Mouse (Mus musculus): ENCODE results near the gene Zfp974. TPM values are rescaled to one million over a fixed set of nuclear protein-coding genes. Genes with fewer than 3 reads are reported as not detected.
"Not testable (repeated sequence)": the region's sequence is repeated elsewhere in the genome, so short reads cannot be mapped to it uniquely, and the experiment has no call there.

Gene Zfp974
- polyA plus RNA-seq, 1 experiment from 2014 or later: 3.9 TPM

DNA sequence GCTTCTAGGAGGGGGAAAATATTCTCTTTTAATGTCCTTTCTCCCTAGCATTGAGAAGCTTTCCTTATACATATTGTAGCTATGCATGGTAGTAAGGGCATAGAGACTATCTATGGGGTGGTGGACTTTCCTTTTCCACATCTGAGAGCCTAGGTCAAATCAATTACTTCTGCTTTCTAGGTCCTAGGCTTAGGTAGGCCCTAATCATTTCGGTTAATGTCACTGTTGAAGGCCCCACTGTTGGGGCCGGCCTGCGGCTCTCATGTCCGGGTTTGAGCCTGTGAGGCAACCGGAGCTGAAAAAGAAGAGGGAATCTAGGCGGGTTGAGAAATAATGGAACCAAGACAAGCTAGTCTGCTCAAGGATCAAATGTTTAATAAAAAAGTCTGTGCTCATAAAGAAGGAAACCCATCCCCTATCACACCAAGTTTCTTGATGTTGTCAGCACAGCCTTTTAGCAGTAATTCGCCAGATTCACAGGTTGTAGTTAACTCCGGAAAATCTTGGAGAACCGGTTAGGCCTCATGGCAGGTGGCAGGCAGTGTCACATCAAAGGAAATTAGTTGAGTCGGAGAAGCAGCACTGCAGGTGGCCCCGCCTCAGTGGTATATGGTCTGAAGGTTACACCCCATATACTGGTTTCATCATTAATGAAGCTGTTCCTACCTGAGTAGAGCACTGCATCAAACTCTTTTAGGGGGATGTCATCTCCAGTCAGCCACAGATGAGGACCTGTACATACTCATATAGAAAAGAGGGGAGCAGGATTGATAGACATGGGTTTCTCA is 24.0 kb downstream of the Zfp974 start:
- H3K9me3 ChIP-seq (ENCODE audit: control insufficient read depth): 0 out of 2 replicates have a peak, but pooled peaks cover 3% of the 10 kb centered on the region
- no peaks in the 10 kb centered on the region for H3K27me3 ChIP-seq (replicated peaks; ENCODE audit: control insufficient read depth, insufficient read depth, low read length)
- H3K9ac ChIP-seq (ENCODE audit: low read depth, low read length): no peak overlapping the region
- 48% methylated on average over 11 of the region's 11 CpGs for WGBS
- no peak overlapping the region for H3K27ac ChIP-seq (ENCODE audit: low read depth, low read length)
- no peak overlapping the region for H3K4me2 ChIP-seq (replicated peaks; ENCODE audit: low read depth)
- no peaks in the 10 kb centered on the region for H3K36me3 ChIP-seq (ENCODE audit: control insufficient read depth, insufficient read depth)
- no peaks in the 10 kb centered on the region for H3K4me1 ChIP-seq (replicated peaks; ENCODE audit: control insufficient read depth, insufficient read depth, low read length)
- H3K4me3 ChIP-seq (ENCODE audit: low read depth, low read length): no peak overlapping the region
- ATAC-seq: peak; percentile 88
- TF ChIP-seq CTCF (IDR thresholded peaks at IDR 0.05; ENCODE audit: low read depth): no peak

DNA sequence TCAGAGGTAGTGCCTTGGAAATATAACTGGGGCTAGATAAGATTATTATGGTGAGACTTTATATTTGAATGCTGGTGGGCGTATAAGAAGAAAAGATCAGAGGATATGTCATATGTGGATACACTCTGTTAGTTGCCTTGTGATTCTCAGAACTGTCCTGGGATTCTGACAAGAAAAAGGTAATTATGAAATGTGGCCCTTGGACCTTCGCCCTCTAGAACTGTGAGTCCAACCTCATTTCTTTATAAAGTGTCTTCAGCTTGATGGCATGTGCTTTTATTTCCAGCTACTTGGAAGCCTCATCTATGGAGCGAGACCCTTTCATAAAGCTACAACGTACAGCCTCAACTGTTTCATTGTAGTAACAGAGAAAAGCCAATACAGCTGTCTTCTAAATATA is 28.7 kb downstream of the Zfp974 start:
- H3K27ac ChIP-seq (ENCODE audit: low read depth, low read length): no peak overlapping the region
- WGBS: 84% methylated on average over 4 of the region's 4 CpGs
- H3K9ac ChIP-seq (ENCODE audit: low read depth, low read length): no peak overlapping the region
- ATAC-seq: 0 out of 2 replicates have a peak, but pooled peaks have one; percentile 31
- H3K27me3 ChIP-seq (replicated peaks; ENCODE audit: control insufficient read depth, insufficient read depth, low read length): no peaks in the 10 kb centered on the region
- H3K36me3 ChIP-seq (ENCODE audit: control insufficient read depth, insufficient read depth): no peaks in the 10 kb centered on the region
- no peaks in the 10 kb centered on the region for H3K4me1 ChIP-seq (replicated peaks; ENCODE audit: control insufficient read depth, insufficient read depth, low read length)
- H3K4me2 ChIP-seq (replicated peaks; ENCODE audit: low read depth): no peak overlapping the region
- no peak for TF ChIP-seq CTCF (IDR thresholded peaks at IDR 0.05; ENCODE audit: low read depth)
- H3K9me3 ChIP-seq (ENCODE audit: control insufficient read depth): no peaks in the 10 kb centered on the region
- no peak overlapping the region for H3K4me3 ChIP-seq (ENCODE audit: low read depth, low read length)

DNA sequence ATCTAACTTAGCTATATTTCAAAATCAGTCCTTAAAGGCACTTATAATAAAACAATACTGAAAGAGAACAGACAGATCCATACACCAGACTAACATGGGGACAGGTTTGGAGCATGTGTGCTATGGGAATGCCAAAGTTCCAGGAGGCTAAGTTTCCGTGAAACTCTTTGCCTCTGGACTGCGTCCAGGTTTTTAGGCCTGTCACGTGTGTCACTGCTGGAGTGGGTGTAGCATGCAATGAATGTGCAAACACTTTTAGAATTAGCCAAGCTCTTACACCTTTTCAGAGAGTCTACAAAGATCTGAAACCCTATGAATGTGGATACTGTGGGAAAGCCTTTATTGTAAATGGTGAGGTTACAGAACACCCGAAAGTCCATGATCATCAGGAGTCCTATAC is 47.5 kb downstream of the Zfp974 start:
- Histone ChIP-seq H3K4me2 (replicated peaks; ENCODE audit: low read depth) (no peak overlapping the region), H3K27ac (ENCODE audit: low read depth, low read length) (no peak overlapping the region), H3K9ac (ENCODE audit: low read depth, low read length) (no peak overlapping the region), H3K27me3 (replicated peaks; ENCODE audit: control insufficient read depth, insufficient read depth, low read length) (no peaks in the 10 kb centered on the region), H3K9me3 (ENCODE audit: control insufficient read depth) (no peaks in the 10 kb centered on the region), H3K36me3 (ENCODE audit: control insufficient read depth, insufficient read depth) (peaks cover 38% of the 10 kb centered on the region), H3K4me1 (replicated peaks; ENCODE audit: control insufficient read depth, insufficient read depth, low read length) (no peaks in the 10 kb centered on the region), H3K4me3 (ENCODE audit: low read depth, low read length) (no peak overlapping the region)
- no peak for TF ChIP-seq CTCF (IDR thresholded peaks at IDR 0.05; ENCODE audit: low read depth)
- no peak for ATAC-seq
- 98% methylated on average over 4 of the region's 4 CpGs for WGBS

DNA sequence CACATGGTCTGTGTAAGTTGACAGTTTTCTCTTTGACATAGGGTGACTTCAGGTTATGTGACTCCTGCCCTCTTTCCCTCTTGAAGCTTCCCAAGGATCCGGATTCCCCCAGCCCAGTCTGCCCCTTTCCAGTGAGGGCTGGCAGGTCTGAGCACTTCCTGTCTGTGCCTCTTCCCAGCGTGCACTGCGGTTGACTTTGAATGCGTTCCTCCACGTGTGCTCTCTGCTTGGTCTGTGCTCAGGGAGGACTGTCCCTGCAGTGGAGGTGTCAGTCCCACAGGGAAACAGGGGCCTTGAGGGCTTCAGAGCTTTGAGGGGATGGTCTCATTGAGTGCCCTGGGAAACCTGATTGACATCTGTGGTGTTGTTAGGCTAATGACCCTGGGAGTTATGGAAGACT is 66.7 kb downstream of the Zfp974 start:
- H3K4me2 ChIP-seq (replicated peaks; ENCODE audit: low read depth); H3K9me3 ChIP-seq (ENCODE audit: control insufficient read depth); H3K4me1 ChIP-seq (replicated peaks; ENCODE audit: control insufficient read depth, insufficient read depth, low read length); H3K4me3 ChIP-seq (ENCODE audit: low read depth, low read length); H3K27me3 ChIP-seq (replicated peaks; ENCODE audit: control insufficient read depth, insufficient read depth, low read length); H3K27ac ChIP-seq (ENCODE audit: low read depth, low read length); H3K9ac ChIP-seq (ENCODE audit: low read depth, low read length); ATAC-seq: not testable (repeated sequence)
- peaks cover 37% of the 10 kb centered on the region for H3K36me3 ChIP-seq (ENCODE audit: control insufficient read depth, insufficient read depth)
- 81% methylated on average over 5 of the region's 5 CpGs for WGBS

DNA sequence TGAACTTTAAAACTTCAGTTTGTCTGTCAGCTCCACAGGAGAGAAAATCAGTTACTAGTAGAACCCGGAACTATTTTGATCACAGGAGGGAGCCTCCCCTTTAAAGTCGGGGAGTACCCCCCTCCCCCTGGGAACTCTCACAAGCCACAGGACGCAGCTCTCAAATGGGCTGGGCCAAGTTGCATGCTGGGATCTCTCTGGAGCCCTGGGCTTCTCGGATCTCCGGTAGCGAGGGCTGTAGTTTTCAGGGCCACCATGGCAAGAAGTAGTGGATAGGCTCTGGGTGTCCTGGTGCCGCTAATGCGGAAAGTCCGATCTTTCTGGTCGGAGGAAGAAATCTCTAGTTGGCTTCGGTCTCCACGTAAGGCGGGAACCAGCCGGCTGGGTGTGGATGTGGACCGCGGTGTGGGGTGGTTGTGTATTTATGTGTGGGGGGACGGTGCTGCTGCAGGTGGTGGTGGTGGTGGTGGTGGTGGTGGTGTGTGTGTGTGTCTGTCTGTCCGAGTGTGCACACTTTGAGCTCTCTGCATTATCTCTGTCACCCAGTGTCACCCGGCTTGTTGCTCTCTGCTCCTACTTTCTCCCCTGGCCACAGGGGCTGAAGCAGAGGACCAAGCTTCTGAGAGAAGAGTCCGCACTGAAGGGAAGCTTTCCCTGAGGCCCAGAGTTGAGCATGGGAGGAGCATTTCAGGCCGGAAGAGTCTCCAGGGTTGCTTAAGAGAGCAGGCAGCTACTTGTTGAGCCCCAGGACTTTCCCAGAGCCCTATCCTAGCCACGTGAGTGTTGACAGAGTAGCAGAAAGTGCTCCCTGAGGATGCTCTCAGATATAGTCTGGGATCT is 68.6 kb downstream of the Zfp974 start:
- Histone ChIP-seq H3K9me3 (ENCODE audit: control insufficient read depth) (no peaks in the 10 kb centered on the region), H3K4me2 (replicated peaks; ENCODE audit: low read depth) (peak overlapping the region; percentile 76), H3K27me3 (replicated peaks; ENCODE audit: control insufficient read depth, insufficient read depth, low read length) (no peaks in the 10 kb centered on the region), H3K36me3 (ENCODE audit: control insufficient read depth, insufficient read depth) (peaks cover 19% of the 10 kb centered on the region), H3K4me3 (ENCODE audit: low read depth, low read length) (peak overlapping the region; percentile 59), H3K27ac (ENCODE audit: low read depth, low read length) (peak overlapping the region; percentile 86), H3K4me1 (replicated peaks; ENCODE audit: control insufficient read depth, insufficient read depth, low read length) (no peaks in the 10 kb centered on the region), H3K9ac (ENCODE audit: low read depth, low read length) (peak overlapping the region; percentile 67)
- peak; percentile 94 for ATAC-seq
- TF ChIP-seq CTCF (IDR thresholded peaks at IDR 0.05; ENCODE audit: low read depth): peak; percentile 5; the same call in 1 of the 2 replicates
- WGBS: under 1% methylated on average over 22 of the region's 22 CpGs
